Mouse (Mus musculus): ENCODE measurements around the gene Mlc1. TPM values are rescaled to one million over a fixed set of nuclear protein-coding genes. Genes with fewer than 3 reads are reported as not detected.
A peak's percentile ranks its signal among the peaks of the same experiment; 100 is the strongest.

Mlc1 gene
- total and polyA plus RNA-seq, 2 experiments from 2014 or later = 0.04 TPM; not detected in 1

GRCm38 (mm10) chr15:88921131-88921991 is 57.4 kb downstream of the Mlc1 start:
- Histone ChIP-seq H3K36me3 (replicated peaks; ENCODE audit: control insufficient read depth, insufficient read depth, low read length) (no peaks in the 10 kb centered on the region), H3K4me1 (ENCODE audit: control insufficient read depth, insufficient read depth) (no peaks in the 10 kb centered on the region), H3K9ac (replicated peaks; ENCODE audit: low read depth, low read length) (no peak overlapping the region), H3K27ac (ENCODE audit: low read depth) (no peak overlapping the region), H3K27me3 (ENCODE audit: control insufficient read depth, insufficient read depth, low read length) (no peaks in the 10 kb centered on the region), H3K4me2 (ENCODE audit: low read depth, low read length) (no peak overlapping the region), H3K9me3 (replicated peaks; ENCODE audit: control insufficient read depth, low read length) (no peaks in the 10 kb centered on the region), H3K4me3 (ENCODE audit: low read depth, low read length) (no peak overlapping the region)
- ATAC-seq (ENCODE audit: insufficient read depth, low read depth) (peak; percentile 81), DNase-seq (ENCODE audit: low spot score) (peak; percentile 78)
- no peak for TF ChIP-seq EP300 (IDR thresholded peaks at IDR 0.05; ENCODE audit: low read depth)
- TF ChIP-seq CTCF (IDR thresholded peaks at IDR 0.05; ENCODE audit: low read depth) = peak; percentile 85
- WGBS = 18% methylated on average over 12 of the region's 12 CpGs

DNA sequence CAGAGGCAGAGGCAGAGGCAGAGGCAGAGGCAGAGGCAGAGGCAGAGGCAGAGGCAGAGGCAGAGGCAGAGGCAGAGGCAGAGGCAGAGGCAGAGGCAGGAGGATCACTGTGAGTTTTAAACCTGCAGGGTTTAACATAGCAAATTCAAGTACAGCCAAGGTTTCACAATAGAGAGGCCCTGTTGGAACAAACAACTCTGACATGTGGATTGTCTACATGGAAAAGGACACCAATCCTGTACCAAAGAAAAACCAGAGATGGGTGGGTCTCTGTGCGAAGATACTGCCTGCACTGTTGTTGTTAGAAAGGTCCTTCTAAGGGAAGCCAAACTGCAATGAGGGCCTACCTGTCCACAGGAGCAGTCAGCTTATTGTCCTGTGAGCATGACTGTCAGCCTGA is 58.7 kb downstream of the Mlc1 start:
- H3K9ac ChIP-seq (replicated peaks; ENCODE audit: low read depth, low read length) = no peak overlapping the region
- WGBS = 92% methylated on average over 1 of the region's 1 CpGs
- ATAC-seq (ENCODE audit: insufficient read depth, low read depth) = no peak
- no peaks in the 10 kb centered on the region for H3K9me3 ChIP-seq (replicated peaks; ENCODE audit: control insufficient read depth, low read length)
- DNase-seq (ENCODE audit: low spot score) = no peak
- H3K4me3 ChIP-seq (ENCODE audit: low read depth, low read length) = no peak overlapping the region
- TF ChIP-seq CTCF (IDR thresholded peaks at IDR 0.05; ENCODE audit: low read depth) (no peak), EP300 (IDR thresholded peaks at IDR 0.05; ENCODE audit: low read depth) (no peak)
- no peaks in the 10 kb centered on the region for H3K4me1 ChIP-seq (ENCODE audit: control insufficient read depth, insufficient read depth)
- H3K4me2 ChIP-seq (ENCODE audit: low read depth, low read length) = no peak overlapping the region
- no peak overlapping the region for H3K27ac ChIP-seq (ENCODE audit: low read depth)
- no peaks in the 10 kb centered on the region for H3K27me3 ChIP-seq (ENCODE audit: control insufficient read depth, insufficient read depth, low read length)
- H3K36me3 ChIP-seq (replicated peaks; ENCODE audit: control insufficient read depth, insufficient read depth, low read length) = no peaks in the 10 kb centered on the region

- Histone ChIP-seq H3K9ac (replicated peaks; ENCODE audit: low read depth, low read length) (no peak overlapping the region), H3K27me3 (ENCODE audit: control insufficient read depth, insufficient read depth, low read length) (no peaks in the 10 kb centered on the region), H3K36me3 (replicated peaks; ENCODE audit: control insufficient read depth, insufficient read depth, low read length) (no peaks in the 10 kb centered on the region), H3K4me2 (ENCODE audit: low read depth, low read length) (no peak overlapping the region), H3K4me3 (ENCODE audit: low read depth, low read length) (no peak overlapping the region), H3K27ac (ENCODE audit: low read depth) (no peak overlapping the region), H3K9me3 (replicated peaks; ENCODE audit: control insufficient read depth, low read length) (no peaks in the 10 kb centered on the region), H3K4me1 (ENCODE audit: control insufficient read depth, insufficient read depth) (no peaks in the 10 kb centered on the region)
- TF ChIP-seq CTCF (IDR thresholded peaks at IDR 0.05; ENCODE audit: low read depth) (no peak), EP300 (IDR thresholded peaks at IDR 0.05; ENCODE audit: low read depth) (no peak)
- 77% methylated on average over 12 of the region's 12 CpGs for WGBS
- ATAC-seq (ENCODE audit: insufficient read depth, low read depth) (no peak), DNase-seq (ENCODE audit: low spot score) (no peak)
These were observed 59.5 kb downstream of the Mlc1 start for GRCm38 (mm10) chr15:88919328-88919727.

- Histone ChIP-seq H3K4me1 (ENCODE audit: control insufficient read depth, insufficient read depth) (no peaks in the 10 kb centered on the region), H3K4me3 (ENCODE audit: low read depth, low read length) (no peak overlapping the region), H3K27ac (ENCODE audit: low read depth) (no peak overlapping the region), H3K9me3 (replicated peaks; ENCODE audit: control insufficient read depth, low read length) (no peaks in the 10 kb centered on the region), H3K9ac (replicated peaks; ENCODE audit: low read depth, low read length) (no peak overlapping the region), H3K4me2 (ENCODE audit: low read depth, low read length) (no peak overlapping the region), H3K36me3 (replicated peaks; ENCODE audit: control insufficient read depth, insufficient read depth, low read length) (no peaks in the 10 kb centered on the region), H3K27me3 (ENCODE audit: control insufficient read depth, insufficient read depth, low read length) (peaks cover 3% of the 10 kb centered on the region; the same call in 1 of the 2 replicates)
- 90% methylated on average over 8 of the region's 8 CpGs for WGBS
- ATAC-seq (ENCODE audit: insufficient read depth, low read depth) (no peak), DNase-seq (ENCODE audit: low spot score) (no peak)
- TF ChIP-seq CTCF (IDR thresholded peaks at IDR 0.05; ENCODE audit: low read depth) (no peak), EP300 (IDR thresholded peaks at IDR 0.05; ENCODE audit: low read depth) (no peak)
These were observed 61.7 kb downstream of the Mlc1 start for GRCm38 (mm10) chr15:88917126-88917525.

DNA sequence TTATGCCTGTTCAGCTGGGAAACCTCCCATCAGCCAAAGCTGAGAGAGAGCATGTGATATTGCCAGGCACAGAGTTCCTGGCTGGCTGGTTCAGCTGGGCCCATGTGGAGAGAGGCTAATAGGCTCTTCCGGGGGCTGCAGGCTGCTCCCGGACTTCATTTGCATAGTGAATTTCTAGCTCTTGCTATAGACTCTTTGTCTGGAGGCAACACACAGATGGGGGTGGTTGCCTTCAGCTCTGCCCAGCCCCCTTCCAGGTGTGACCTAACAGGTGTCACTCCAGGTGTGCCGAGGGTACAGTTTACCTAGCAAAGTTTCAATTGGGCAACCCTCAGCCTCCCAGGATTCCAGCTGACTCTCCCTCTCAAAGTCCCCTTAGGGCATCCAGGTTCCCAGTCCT is 62.4 kb downstream of the Mlc1 start:
- DNase-seq (ENCODE audit: low spot score) (no peak), ATAC-seq (ENCODE audit: insufficient read depth, low read depth) (no peak)
- no peak overlapping the region for H3K27ac ChIP-seq (ENCODE audit: low read depth)
- H3K9ac ChIP-seq (replicated peaks; ENCODE audit: low read depth, low read length) = no peak overlapping the region
- H3K4me3 ChIP-seq (ENCODE audit: low read depth, low read length) = no peak overlapping the region
- no peaks in the 10 kb centered on the region for H3K4me1 ChIP-seq (ENCODE audit: control insufficient read depth, insufficient read depth)
- H3K27me3 ChIP-seq (ENCODE audit: control insufficient read depth, insufficient read depth, low read length) = peaks cover 3% of the 10 kb centered on the region; the same call in 1 of the 2 replicates
- H3K9me3 ChIP-seq (replicated peaks; ENCODE audit: control insufficient read depth, low read length) = no peaks in the 10 kb centered on the region
- H3K36me3 ChIP-seq (replicated peaks; ENCODE audit: control insufficient read depth, insufficient read depth, low read length) = no peaks in the 10 kb centered on the region
- no peak overlapping the region for H3K4me2 ChIP-seq (ENCODE audit: low read depth, low read length)
- TF ChIP-seq CTCF (IDR thresholded peaks at IDR 0.05; ENCODE audit: low read depth) = no peak
- 59% methylated on average over 3 of the region's 3 CpGs for WGBS

Measured in heart, postnatal 0 days (tissue).